Mouse (Mus musculus) stomach, embryonic 16.5 days (tissue): ENCODE measurements around the gene Slc35d1. TPM values are rescaled to one million over a fixed set of nuclear protein-coding genes. Genes with fewer than 3 reads are reported as not detected.

Source experiments
- ATAC-seq: fragments of 200-750 bp; cut with Nextera tagmentation; 2 replicates; pipeline ENCODE4 v1.8.0; 2017; ENCODE audit warnings: moderate number of reproducible peaks, moderate TSS enrichment; ENCODE audit not compliant: insufficient read depth, low FRiP score
- H3K27ac ChIP-seq: fragments of 300-500 bp; sonication (generic); 2 replicates; pipeline ENCODE4 v1.5.1; 2014; ENCODE audit warnings: low read length
- H3K27me3 ChIP-seq: fragments of 300-500 bp; sonication (generic); 2 replicates; pipeline ENCODE4 v1.6.1; 2014; ENCODE audit warnings: low read length, control low read depth, mixed read lengths; ENCODE audit not compliant: control insufficient read depth, insufficient read depth
- H3K36me3 ChIP-seq: fragments of 300-500 bp; sonication (generic); 2 replicates; pipeline ENCODE4 v1.6.1; 2014; ENCODE audit warnings: low read length; ENCODE audit not compliant: control insufficient read depth, insufficient read depth
- H3K4me1 ChIP-seq: fragments of 300-500 bp; sonication (generic); 2 replicates; pipeline ENCODE4 v1.6.1; 2014; ENCODE audit warnings: low read length, control low read depth, mixed read lengths; ENCODE audit not compliant: control insufficient read depth, insufficient read depth
- H3K4me2 ChIP-seq: fragments of 300-500 bp; sonication (generic); 2 replicates; pipeline ENCODE4 v1.6.1; 2014; ENCODE audit warnings: low read depth, low read length, mixed read lengths
- H3K4me3 ChIP-seq: fragments of 300-500 bp; sonication (generic); replicated peaks from 2 replicates; pipeline ENCODE4 v1.5.1; 2014; ENCODE audit warnings: mild to moderate bottlenecking, low read length
- H3K9ac ChIP-seq: fragments of 300-500 bp; sonication (generic); 2 replicates; pipeline ENCODE4 v1.6.1; 2014; ENCODE audit warnings: low read length
- H3K9me3 ChIP-seq: fragments of 300-500 bp; sonication (generic); replicated peaks from 2 replicates; pipeline ENCODE4 v1.6.1; 2016; ENCODE audit warnings: low read length, control low read depth; ENCODE audit not compliant: control insufficient read depth
- WGBS: fragments of 180-500 bp; shearing (Covaris S2); extraction: QIAGEN DNeasy Blood & Tissue Kit; methylation state at CpG from one replicate; pipeline ENCODE4 v1.1.7; 2014; 5-methylcytosine and 5-hydroxymethylcytosine counted together
- polyA plus RNA-seq: library from polyadenylated mRNA; unstranded; fragments of >200 nt; fragmentation: Nextera tagmentation; extraction: Ambion mirVana; gene quantifications from 2 replicates; pipeline ENCODE4 v1.2.1, GENCODE M21; 2015

The Slc35d1 gene
- polyA plus RNA-seq: 6.9 and 9.0 TPM in 2 replicates

DNA sequence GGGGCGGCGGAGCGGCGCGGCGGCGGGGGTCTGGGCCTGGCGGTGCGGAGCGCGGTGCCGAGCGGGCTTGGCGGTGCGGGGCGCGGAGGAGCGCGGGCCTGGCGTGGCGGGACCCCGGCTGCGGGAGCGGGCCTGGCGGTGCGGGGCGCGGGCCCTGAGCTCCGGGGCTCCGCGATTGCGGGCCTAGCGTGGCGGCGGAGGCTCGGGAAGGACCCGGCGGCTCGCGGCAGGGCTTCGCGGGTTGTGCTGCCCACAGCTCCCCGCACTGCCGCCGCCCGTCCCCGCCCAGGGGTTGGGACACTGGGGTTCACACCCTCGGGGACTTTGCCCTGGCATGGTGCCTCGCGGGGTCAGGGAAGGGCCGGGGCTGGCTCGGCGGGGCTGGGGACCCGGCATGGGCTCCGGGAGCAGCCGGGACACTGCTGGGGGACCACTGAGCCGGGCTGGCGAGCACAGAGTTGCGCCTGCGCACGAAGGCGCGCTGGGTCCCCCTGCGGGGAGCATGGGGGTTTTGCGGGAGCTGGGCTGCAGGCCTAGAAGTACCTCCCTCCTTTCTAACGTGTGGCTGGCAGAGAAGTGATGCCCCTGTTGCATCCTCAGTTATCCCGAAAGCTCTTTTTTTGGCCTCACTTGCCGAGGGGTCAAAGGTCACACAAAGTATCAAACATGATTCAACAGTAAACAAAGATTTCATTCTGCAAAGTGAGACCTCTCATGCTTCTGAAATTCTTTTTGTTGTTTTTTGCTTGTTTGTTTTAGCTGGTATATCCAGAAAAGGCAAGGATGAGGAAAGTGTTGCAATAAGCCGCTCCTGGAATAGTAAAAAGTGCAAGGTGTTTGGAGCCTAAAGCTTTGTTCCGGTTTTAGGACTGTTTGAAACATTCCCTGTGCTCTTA is at the start of gene Slc35d1:
TSS of gene Slc35d1 (minus strand) at position 240 of the 896 bp plus-strand sequence.
- Histone ChIP-seq H3K36me3 (no peaks in the 10 kb centered on the region), H3K4me1 (0 out of 2 replicates have a peak, but pooled peaks cover 15% of the 10 kb centered on the region), H3K9ac (peak within 1 kb of the TSS; percentile 98), H3K27ac (peak within 1 kb of the TSS; percentile 98), H3K9me3 (no peaks in the 10 kb centered on the region), H3K4me3 (peak within 1 kb of the TSS; percentile 97), H3K4me2 (peak within 1 kb of the TSS; percentile 62), H3K27me3 (no peaks in the 10 kb centered on the region)
- ATAC-seq: peak; percentile 91
- 1% methylated on average over 67 of the region's 70 CpGs for WGBS

- Histone ChIP-seq H3K27ac (no peak overlapping the region), H3K9ac (no peak overlapping the region), H3K4me2 (no peak overlapping the region), H3K36me3 (no peaks in the 10 kb centered on the region), H3K4me1 (0 out of 2 replicates have a peak, but pooled peaks cover 6% of the 10 kb centered on the region), H3K9me3 (no peaks in the 10 kb centered on the region), H3K4me3 (no peak overlapping the region), H3K27me3 (no peaks in the 10 kb centered on the region)
- ATAC-seq: peak; percentile 62; the same call in 1 of the 2 replicates
- 12% methylated on average over 8 of the region's 8 CpGs for WGBS
Observed at GRCm38 (mm10) chr4:103263812-103264396, 48.9 kb upstream of the Slc35d1 start.

- 26% methylated on average over 5 of the region's 5 CpGs for WGBS
- H3K4me1 ChIP-seq: 0 out of 2 replicates have a peak, but pooled peaks cover 6% of the 10 kb centered on the region
- H3K4me3 ChIP-seq: no peak overlapping the region
- H3K4me2 ChIP-seq: no peak overlapping the region
- H3K36me3 ChIP-seq: no peaks in the 10 kb centered on the region
- no peaks in the 10 kb centered on the region for H3K9me3 ChIP-seq
- H3K27ac ChIP-seq: no peak overlapping the region
- H3K27me3 ChIP-seq: no peaks in the 10 kb centered on the region
- no peak overlapping the region for H3K9ac ChIP-seq
- ATAC-seq: 0 out of 2 replicates have a peak, but pooled peaks have one; percentile 5
Observed at GRCm38 (mm10) chr4:103263378-103263777, 48.4 kb upstream of the Slc35d1 start.

GRCm38 (mm10) chr4:103258817-103259216 is 43.9 kb upstream of the Slc35d1 start:
- H3K27ac ChIP-seq: no peak overlapping the region
- no peaks in the 10 kb centered on the region for H3K36me3 ChIP-seq
- ATAC-seq: no peak
- 86% methylated on average over 3 of the region's 3 CpGs for WGBS
- H3K4me3 ChIP-seq: no peak overlapping the region
- H3K4me1 ChIP-seq: 0 out of 2 replicates have a peak, but pooled peaks cover 6% of the 10 kb centered on the region
- no peaks in the 10 kb centered on the region for H3K9me3 ChIP-seq
- H3K4me2 ChIP-seq: no peak overlapping the region
- no peaks in the 10 kb centered on the region for H3K27me3 ChIP-seq
- H3K9ac ChIP-seq: no peak overlapping the region

DNA sequence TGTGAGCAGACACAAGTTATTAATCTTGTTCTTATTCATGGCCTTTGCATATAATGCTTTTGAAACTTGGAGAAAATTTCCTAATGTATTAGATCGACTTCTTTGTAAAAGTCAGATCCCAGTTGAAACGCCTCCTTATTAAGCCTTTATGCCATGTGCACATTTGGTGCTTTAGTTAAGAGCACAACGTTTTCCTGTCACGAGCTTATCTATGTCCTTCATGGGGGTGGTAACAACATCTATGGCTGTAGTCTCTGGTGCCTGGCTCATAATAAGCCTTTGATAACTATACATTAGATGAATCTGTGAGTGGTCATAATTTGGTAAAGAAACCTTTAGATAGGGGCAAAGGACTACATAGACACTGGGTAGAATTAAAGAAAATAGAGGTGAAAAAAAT is 38.9 kb upstream of the Slc35d1 start:
- Histone ChIP-seq H3K4me3 (no peak overlapping the region), H3K9ac (no peak overlapping the region), H3K4me2 (no peak overlapping the region), H3K4me1 (no peaks in the 10 kb centered on the region), H3K27me3 (no peaks in the 10 kb centered on the region), H3K36me3 (no peaks in the 10 kb centered on the region), H3K27ac (no peak overlapping the region), H3K9me3 (no peaks in the 10 kb centered on the region)
- WGBS: 71% methylated on average over 4 of the region's 4 CpGs
- no peak for ATAC-seq

DNA sequence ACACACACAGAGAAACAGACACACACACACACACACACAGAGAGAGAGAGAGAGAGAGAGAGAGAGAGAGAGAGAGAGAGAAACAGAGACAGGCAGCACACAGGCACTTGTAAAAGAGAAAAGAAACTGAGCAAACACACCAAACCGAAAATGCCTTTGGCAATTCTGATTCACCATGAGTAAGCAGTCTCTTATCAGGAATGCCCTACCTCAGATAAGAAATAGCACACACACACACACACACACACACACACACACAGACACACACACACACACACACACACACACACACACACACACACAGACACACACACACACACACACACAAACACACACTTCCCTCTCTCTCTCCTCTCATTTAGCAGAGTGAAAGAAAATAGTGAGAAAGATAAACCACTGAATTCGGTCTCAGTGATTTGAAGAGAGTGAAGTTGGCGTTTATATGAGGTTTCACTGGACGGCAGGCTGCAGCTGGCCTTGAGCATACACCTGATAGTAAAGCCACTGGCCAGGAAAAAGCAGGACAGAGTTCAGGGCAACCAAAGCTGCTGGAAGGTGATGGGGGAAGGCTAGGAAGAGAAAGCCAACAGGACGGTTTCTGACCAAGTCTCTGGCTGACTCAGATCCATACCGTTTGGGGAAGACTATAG is 34.6 kb upstream of the Slc35d1 start:
- no peaks in the 10 kb centered on the region for H3K4me1 ChIP-seq
- 0 out of 2 replicates have a peak, but pooled peaks have one; percentile 66 for ATAC-seq
- no peak overlapping the region for H3K27ac ChIP-seq
- H3K4me2 ChIP-seq: no peak overlapping the region
- no peaks in the 10 kb centered on the region for H3K9me3 ChIP-seq
- no peaks in the 10 kb centered on the region for H3K27me3 ChIP-seq
- no peak overlapping the region for H3K9ac ChIP-seq
- no peak overlapping the region for H3K4me3 ChIP-seq
- no peaks in the 10 kb centered on the region for H3K36me3 ChIP-seq
- 33% methylated on average over 6 of the region's 6 CpGs for WGBS

- no peak overlapping the region for H3K27ac ChIP-seq
- no peak overlapping the region for H3K9ac ChIP-seq
- H3K4me2 ChIP-seq: no peak overlapping the region
- no peaks in the 10 kb centered on the region for H3K27me3 ChIP-seq
- H3K4me1 ChIP-seq: no peaks in the 10 kb centered on the region
- no peaks in the 10 kb centered on the region for H3K9me3 ChIP-seq
- ATAC-seq: no peak
- H3K36me3 ChIP-seq: no peaks in the 10 kb centered on the region
- 83% methylated on average over 2 of the region's 2 CpGs for WGBS
- H3K4me3 ChIP-seq: no peak overlapping the region
Observed at GRCm38 (mm10) chr4:103247813-103248212, 32.8 kb upstream of the Slc35d1 start.

DNA sequence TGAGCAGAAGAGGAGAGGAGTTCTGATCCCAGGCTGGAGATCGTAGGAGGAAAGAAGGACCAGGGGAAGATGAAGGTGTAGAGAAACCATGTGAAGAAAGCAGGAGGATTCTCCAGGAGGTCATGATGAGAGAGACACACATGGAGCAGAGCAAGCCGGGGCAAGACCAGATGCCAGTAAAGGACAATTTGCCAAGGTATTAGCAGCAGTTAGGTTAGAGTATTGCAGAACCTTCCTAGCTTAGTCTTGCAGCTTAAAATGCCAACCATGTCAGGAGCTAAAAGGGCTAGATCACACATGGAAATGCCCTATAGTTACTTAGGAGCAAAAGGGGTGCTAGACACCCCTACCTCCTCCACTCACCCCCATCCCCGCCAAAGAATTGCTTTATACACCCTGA is 32.3 kb upstream of the Slc35d1 start:
- no peak overlapping the region for H3K4me2 ChIP-seq
- no peaks in the 10 kb centered on the region for H3K27me3 ChIP-seq
- H3K9me3 ChIP-seq: no peaks in the 10 kb centered on the region
- no peak overlapping the region for H3K4me3 ChIP-seq
- H3K36me3 ChIP-seq: no peaks in the 10 kb centered on the region
- no peak overlapping the region for H3K27ac ChIP-seq
- ATAC-seq: no peak
- H3K4me1 ChIP-seq: no peaks in the 10 kb centered on the region
- H3K9ac ChIP-seq: no peak overlapping the region
- WGBS: 81% methylated on average over 3 of the region's 3 CpGs

- Histone ChIP-seq H3K4me3 (no peak overlapping the region), H3K9me3 (0 out of 2 replicates have a peak, but pooled peaks cover 3% of the 10 kb centered on the region), H3K27me3 (no peaks in the 10 kb centered on the region), H3K27ac (no peak overlapping the region), H3K36me3 (no peaks in the 10 kb centered on the region), H3K4me2 (no peak overlapping the region), H3K9ac (no peak overlapping the region), H3K4me1 (no peaks in the 10 kb centered on the region)
- 52% methylated on average over 2 of the region's 2 CpGs for WGBS
- no peak for ATAC-seq
Observed at GRCm38 (mm10) chr4:103232156-103232555, 17.2 kb upstream of the Slc35d1 start.
